Mouse (Mus musculus) heart, postnatal 0 days (tissue): ENCODE measurements around the gene Gprc5c. TPM values are rescaled to one million over a fixed set of nuclear protein-coding genes. Genes with fewer than 3 reads are reported as not detected.
A peak's percentile ranks its signal among the peaks of the same experiment; 100 is the strongest.

Source experiments
- ATAC-seq: fragments of 200-750 bp; cut with Nextera tagmentation; 2 replicates; pipeline ENCODE4 v1.8.0; 2017; ENCODE audit warnings: low read depth, moderate number of reproducible peaks, moderate library complexity; ENCODE audit not compliant: insufficient read depth
- DNase-seq: peaks from one replicate; pipeline ENCODE4 v3.0.0-alpha.2; 2016; ENCODE audit warnings: low spot score
- H3K27ac ChIP-seq: fragments of 300-500 bp; sonication (generic); 2 replicates; pipeline ENCODE4 v1.5.1; 2014; ENCODE audit warnings: low read depth, mild to moderate bottlenecking
- H3K27me3 ChIP-seq: fragments of 300-500 bp; sonication (generic); 2 replicates; pipeline ENCODE4 v1.6.1; 2014; ENCODE audit warnings: low read length, mixed read lengths; ENCODE audit not compliant: control insufficient read depth, insufficient read depth
- H3K36me3 ChIP-seq: fragments of 300-500 bp; sonication (generic); replicated peaks from 2 replicates; pipeline ENCODE4 v1.6.1; 2014; ENCODE audit warnings: low read length, mixed read lengths; ENCODE audit not compliant: control insufficient read depth, insufficient read depth
- H3K4me1 ChIP-seq: fragments of 300-500 bp; sonication (generic); 2 replicates; pipeline ENCODE4 v1.6.1; 2014; ENCODE audit warnings: antibody characterized with exemption; ENCODE audit not compliant: control insufficient read depth, insufficient read depth
- H3K4me2 ChIP-seq: fragments of 300-500 bp; sonication (generic); 2 replicates; pipeline ENCODE4 v1.6.1; 2014; ENCODE audit warnings: low read depth, mild to moderate bottlenecking, low read length, moderate library complexity
- H3K4me3 ChIP-seq: fragments of 300-500 bp; sonication (generic); 2 replicates; pipeline ENCODE4 v1.5.1; 2014; ENCODE audit warnings: low read depth, low read length
- H3K9ac ChIP-seq: fragments of 300-500 bp; sonication (generic); replicated peaks from 2 replicates; pipeline ENCODE4 v1.6.1; 2014; ENCODE audit warnings: low read depth, low read length, mixed read lengths
- H3K9me3 ChIP-seq: fragments of 300-500 bp; sonication (generic); replicated peaks from 2 replicates; pipeline ENCODE4 v1.6.1; 2016; ENCODE audit warnings: low read length; ENCODE audit not compliant: control insufficient read depth
- CTCF ChIP-seq: IDR thresholded peaks from 2 replicates; pipeline ENCODE4 v1.5.1; 2016; ENCODE audit warnings: antibody characterized with exemption, control low read depth, low read depth
- EP300 ChIP-seq: IDR thresholded peaks from 2 replicates; pipeline ENCODE4 v1.6.1; 2016; ENCODE audit warnings: antibody characterized with exemption, low read depth
- WGBS: fragments of 180-500 bp; shearing (Covaris S2); extraction: QIAGEN DNeasy Blood & Tissue Kit; methylation state at CpG from one replicate; pipeline ENCODE4 v1.1.7; 2014; 5-methylcytosine and 5-hydroxymethylcytosine counted together
- polyA plus RNA-seq: library from polyadenylated mRNA; unstranded; fragments of >200 nt; fragmentation: Nextera tagmentation; extraction: Ambion mirVana; gene quantifications from 2 replicates; pipeline ENCODE4 v1.2.1, GENCODE M21; 2015
- total RNA-seq: library from RNA; depleted of rRNA; stranded (reverse); fragments of >200 nt; gene quantifications from 2 replicates; pipeline ENCODE4 v1.2.3, GENCODE M21; 2014; ENCODE audit warnings: low replicate concordance

Gene Gprc5c
- total and polyA plus RNA-seq, 2 experiments from 2014 or later: 7.5 to 16.5 TPM

DNA sequence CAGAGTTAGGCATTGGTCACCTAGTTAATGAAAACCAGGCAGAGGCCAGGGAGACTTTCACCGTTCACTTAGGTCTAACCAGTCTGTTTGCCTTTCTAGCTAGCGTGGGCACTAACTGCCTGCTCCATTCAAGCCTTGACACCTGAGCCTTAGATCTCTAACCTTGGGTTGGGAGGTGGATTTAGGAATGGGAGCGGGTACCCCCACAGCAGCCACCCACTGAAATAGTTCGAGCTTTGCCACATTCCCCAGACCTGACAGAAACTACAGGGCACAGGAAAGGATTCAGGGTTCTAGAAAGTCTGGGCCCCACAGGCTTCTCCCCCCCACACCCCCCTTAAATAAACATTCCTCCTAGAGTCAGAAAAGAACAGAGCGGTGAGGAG lies 893 bp upstream of the Gprc5c start:
- Histone ChIP-seq H3K27ac (no peak overlapping the region), H3K9ac (no peak overlapping the region), H3K4me2 (peak overlapping the region; percentile 94), H3K36me3 (no peaks in the 10 kb centered on the region), H3K27me3 (peaks cover 16% of the 10 kb centered on the region), H3K4me1 (0 out of 2 replicates have a peak, but pooled peaks cover 3% of the 10 kb centered on the region), H3K4me3 (peak overlapping the region; percentile 67; the same call in 1 of the 2 replicates), H3K9me3 (no peaks in the 10 kb centered on the region)
- DNase-seq: no peak
- TF ChIP-seq EP300 (no peak), CTCF (no peak)
- 68% methylated on average over 5 of the region's 5 CpGs for WGBS
- no peak for ATAC-seq

- H3K4me3 ChIP-seq: peak overlapping the region; percentile 67
- ATAC-seq (peak; percentile 24; the same call in 1 of the 2 replicates), DNase-seq (no peak)
- peak overlapping the region; percentile 4; the same call in 1 of the 2 replicates for H3K27ac ChIP-seq
- no peaks in the 10 kb centered on the region for H3K36me3 ChIP-seq
- H3K9me3 ChIP-seq: no peaks in the 10 kb centered on the region
- no peak for TF ChIP-seq EP300
- TF ChIP-seq CTCF: no peak
- peaks cover 16% of the 10 kb centered on the region for H3K27me3 ChIP-seq
- H3K4me1 ChIP-seq: 0 out of 2 replicates have a peak, but pooled peaks cover 3% of the 10 kb centered on the region
- peak overlapping the region; percentile 61 for H3K9ac ChIP-seq
- H3K4me2 ChIP-seq: peak overlapping the region; percentile 94
- WGBS: under 1% methylated on average over 27 of the region's 27 CpGs
Measured at GRCm38 (mm10) chr11:114851269-114851607, 286 bp downstream of the Gprc5c start.

DNA sequence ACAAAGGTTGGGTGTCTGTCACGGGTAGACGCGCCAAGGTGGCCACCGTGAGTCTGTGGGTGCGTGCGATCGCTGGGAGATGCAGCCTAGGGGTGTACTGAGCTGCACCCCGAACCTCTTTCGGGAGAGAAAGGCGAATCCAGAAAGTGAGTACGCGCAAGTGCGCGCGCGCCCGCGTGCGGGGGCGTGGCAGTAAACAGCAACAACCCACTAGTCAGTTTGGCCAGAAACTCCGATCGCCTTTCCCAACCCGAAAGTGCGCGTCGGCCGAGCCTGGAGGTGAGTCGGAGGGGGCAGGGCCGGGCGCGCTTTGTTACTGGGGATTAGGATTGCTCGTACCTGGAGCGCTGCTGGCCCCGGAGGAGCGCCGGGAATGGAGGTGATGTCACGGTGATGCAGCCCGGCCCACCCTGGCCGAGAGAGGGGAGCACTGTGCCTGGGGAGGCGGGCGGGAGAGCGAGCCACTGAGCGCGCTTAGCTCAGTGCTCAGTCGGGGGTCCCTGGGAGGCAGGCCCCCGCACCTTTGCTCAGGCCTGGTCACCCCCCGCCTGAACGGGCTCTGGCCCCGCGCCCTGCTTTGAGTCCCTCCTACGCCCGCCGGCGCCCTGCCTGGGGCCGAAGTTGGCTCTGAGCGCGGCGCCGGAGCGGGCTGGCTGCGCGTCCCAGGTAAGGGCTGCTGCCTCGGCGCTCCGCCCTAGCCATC lies 807 bp downstream of the Gprc5c start:
- peaks cover 16% of the 10 kb centered on the region for H3K27me3 ChIP-seq
- no peak for DNase-seq
- peak overlapping the region; percentile 67 for H3K4me3 ChIP-seq
- H3K27ac ChIP-seq: peak overlapping the region; percentile 61
- H3K9ac ChIP-seq: peak overlapping the region; percentile 61
- H3K4me1 ChIP-seq: 0 out of 2 replicates have a peak, but pooled peaks cover 3% of the 10 kb centered on the region
- no peaks in the 10 kb centered on the region for H3K9me3 ChIP-seq
- TF ChIP-seq CTCF (no peak), EP300 (no peak)
- peak overlapping the region; percentile 94 for H3K4me2 ChIP-seq
- H3K36me3 ChIP-seq: no peaks in the 10 kb centered on the region
- ATAC-seq: peak; percentile 18
- under 1% methylated on average over 60 of the region's 65 CpGs for WGBS

GRCm38 (mm10) chr11:114852311-114853173 lies 1.6 kb downstream of the Gprc5c start:
- no peak for TF ChIP-seq EP300
- no peak for TF ChIP-seq CTCF
- peak overlapping the region; percentile 61 for H3K9ac ChIP-seq
- ATAC-seq (peak; percentile 3; the same call in 1 of the 2 replicates), DNase-seq (no peak)
- WGBS: 2% methylated on average over 40 of the region's 40 CpGs
- H3K4me3 ChIP-seq: peak overlapping the region; percentile 67
- peak overlapping the region; percentile 94 for H3K4me2 ChIP-seq
- 0 out of 2 replicates have a peak, but pooled peaks cover 3% of the 10 kb centered on the region for H3K4me1 ChIP-seq
- H3K36me3 ChIP-seq: no peaks in the 10 kb centered on the region
- peaks cover 16% of the 10 kb centered on the region for H3K27me3 ChIP-seq
- H3K27ac ChIP-seq: peak overlapping the region; percentile 61
- H3K9me3 ChIP-seq: no peaks in the 10 kb centered on the region

GRCm38 (mm10) chr11:114853174-114853838 lies 2.4 kb downstream of the Gprc5c start:
- H3K27me3 ChIP-seq: peaks cover 16% of the 10 kb centered on the region
- H3K9ac ChIP-seq: no peak overlapping the region
- H3K4me1 ChIP-seq: 0 out of 2 replicates have a peak, but pooled peaks cover 3% of the 10 kb centered on the region
- DNase-seq (no peak), ATAC-seq (0 out of 2 replicates have a peak, but pooled peaks have one; percentile 2)
- TF ChIP-seq EP300 (no peak), CTCF (no peak)
- H3K27ac ChIP-seq: no peak overlapping the region
- H3K4me3 ChIP-seq: peak overlapping the region; percentile 67
- no peaks in the 10 kb centered on the region for H3K36me3 ChIP-seq
- H3K4me2 ChIP-seq: peak overlapping the region; percentile 94
- 41% methylated on average over 7 of the region's 7 CpGs for WGBS
- no peaks in the 10 kb centered on the region for H3K9me3 ChIP-seq
